Mouse (Mus musculus) CH12.LX (cell line): Measurements from ENCODE around the gene D17H6S53E.

Experiments
- CTCF ChIP-seq, 2 experiments: IDR thresholded peaks in 1 of 2; conservative IDR thresholded peaks in 1 of 2; 2 replicates each; pipeline ENCODE4 v1.5.1; 2011 to 2012; ENCODE audit warnings: low read depth in 2 of 2, low read length in 2 of 2, improper control_type of control experiment in 1 of 2, inconsistent platforms in 1 of 2, mild to moderate bottlenecking in 1 of 2, moderate library complexity in 1 of 2
- EP300 ChIP-seq: IDR thresholded peaks from 2 replicates; pipeline ENCODE4 v1.6.1; 2011; ENCODE audit warnings: low read length, improper control_type of control experiment
- KAT2A ChIP-seq: IDR thresholded peaks from 2 replicates; pipeline ENCODE4 v1.6.1; 2012; ENCODE audit warnings: low read length, improper control_type of control experiment, inconsistent platforms; ENCODE audit not compliant: insufficient replicate concordance
- NRF1 ChIP-seq: IDR thresholded peaks from 2 replicates; pipeline ENCODE4 v1.6.1; 2014; ENCODE audit warnings: low read depth, mild to moderate bottlenecking, inconsistent platforms, low read length, improper control_type of control experiment, moderate library complexity
- SMC3 ChIP-seq: IDR thresholded peaks from 2 replicates; pipeline ENCODE4 v1.6.1; 2011; ENCODE audit warnings: low read depth, low read length, improper control_type of control experiment
- ZKSCAN1 ChIP-seq: IDR thresholded peaks from 2 replicates; pipeline ENCODE4 v1.6.1; 2012; ENCODE audit warnings: low read depth, inconsistent platforms, low read length, improper control_type of control experiment, borderline replicate concordance

DNA sequence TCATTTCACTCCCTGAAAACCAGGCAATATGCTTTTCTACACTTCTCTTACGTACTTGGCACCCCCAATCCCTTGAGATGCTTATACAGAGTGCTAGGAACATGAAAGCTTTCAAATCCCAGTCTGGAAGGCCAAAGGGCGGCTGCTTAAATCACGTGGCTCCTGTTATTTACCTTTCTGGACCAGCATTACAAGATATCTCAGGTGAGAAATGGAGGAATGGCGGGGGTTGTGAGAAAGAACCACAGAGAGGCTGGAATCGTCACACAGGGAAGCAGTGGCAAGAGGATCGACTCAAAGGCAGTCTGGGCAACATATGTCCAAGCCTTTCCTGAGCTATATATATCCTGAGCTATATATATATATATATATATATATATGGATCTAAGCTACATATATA, 595 bp upstream of the D17H6S53E start:
- TF ChIP-seq ZKSCAN1 (no peak), KAT2A (no peak), CTCF (conservative IDR thresholded peaks at IDR 0.05 in 1 of 2, IDR thresholded peaks at IDR 0.05 in 1 of 2; ENCODE audit: low read depth in 2 of 2, low read length in 2 of 2) (no peak), EP300 (no peak), NRF1 (no peak), SMC3 (no peak)
